Mouse (Mus musculus) myocyte (in vitro differentiated cells): ENCODE measurements around the gene Spdef. TPM values are rescaled to one million over a fixed set of nuclear protein-coding genes. Genes with fewer than 3 reads are reported as not detected.

Source experiments
- H3K27me3 ChIP-seq: one replicate; pipeline ENCODE4 v1.6.1; 2011; ENCODE audit not compliant: control insufficient read depth, insufficient read depth, insufficient read length
- H3K36me3 ChIP-seq: one replicate; pipeline ENCODE4 v1.6.1; 2011; ENCODE audit not compliant: control insufficient read depth, insufficient read depth
- H3K4me2 ChIP-seq: one replicate; pipeline ENCODE4 v1.6.1; 2011; ENCODE audit warnings: low read depth, control low read depth
- H3K4me3 ChIP-seq: one replicate; pipeline ENCODE4 v1.5.1; 2011; ENCODE audit warnings: mild to moderate bottlenecking, control low read depth, moderate library complexity
- H3K79me2 ChIP-seq: one replicate; pipeline ENCODE4 v1.6.1; 2011; ENCODE audit not compliant: control insufficient read depth, insufficient read depth
- H3ac ChIP-seq: one replicate; pipeline ENCODE4 v1.6.1; 2011; ENCODE audit not compliant: control insufficient read depth, insufficient read length
- CEBPB ChIP-seq: IDR thresholded peaks from 2 replicates; pipeline ENCODE4 v1.6.1; 2011; ENCODE audit warnings: mild to moderate bottlenecking, moderate library complexity; ENCODE audit not compliant: poor library complexity, insufficient read depth, severe bottlenecking
- E2F4 ChIP-seq: IDR thresholded peaks from one replicate; pipeline ENCODE4 v1.6.1; 2011; ENCODE audit warnings: mild to moderate bottlenecking, control low read depth, moderate library complexity; ENCODE audit not compliant: insufficient read depth
- MAX ChIP-seq: IDR thresholded peaks from one replicate; pipeline ENCODE4 v1.6.1; 2011; ENCODE audit warnings: low read depth, mild to moderate bottlenecking, control low read depth
- MYOD1 ChIP-seq, 3 experiments: IDR thresholded peaks; one replicate each; pipeline ENCODE4 v1.6.1; 2011; ENCODE audit warnings: control low read depth in 2 of 3, low read depth in 2 of 3, mild to moderate bottlenecking in 2 of 3, moderate library complexity in 1 of 3; ENCODE audit not compliant: insufficient read length in 2 of 3, control insufficient read depth in 1 of 3
- MYOG ChIP-seq, 3 experiments: IDR thresholded peaks; one replicate each; pipeline ENCODE4 v1.6.1; 2011; ENCODE audit warnings: control low read depth in 2 of 3, low read depth in 2 of 3, mild to moderate bottlenecking in 2 of 3; ENCODE audit not compliant: insufficient read length in 2 of 3, control insufficient read depth in 1 of 3, insufficient read depth in 1 of 3
- POLR2A ChIP-seq: IDR thresholded peaks from one replicate; pipeline ENCODE4 v1.6.1; 2011; ENCODE audit warnings: low read depth, mild to moderate bottlenecking, control low read depth, moderate library complexity; ENCODE audit not compliant: insufficient read length
- POLR2AphosphoS2 ChIP-seq: IDR thresholded peaks from one replicate; pipeline ENCODE4 v1.6.1; 2011; ENCODE audit warnings: low read depth, control low read depth; ENCODE audit not compliant: insufficient read length
- REST ChIP-seq: IDR thresholded peaks from one replicate; pipeline ENCODE4 v1.6.1; 2011; ENCODE audit warnings: mild to moderate bottlenecking, control low read depth, moderate library complexity; ENCODE audit not compliant: insufficient read depth, insufficient read length
- SRF ChIP-seq: IDR thresholded peaks from one replicate; pipeline ENCODE4 v1.6.1; 2011; ENCODE audit warnings: low read depth; ENCODE audit not compliant: control insufficient read depth, insufficient read length
- TCF12 ChIP-seq: IDR thresholded peaks from one replicate; pipeline ENCODE4 v1.6.1; 2011; ENCODE audit warnings: mild to moderate bottlenecking, control low read depth; ENCODE audit not compliant: poor library complexity, insufficient read depth, severe bottlenecking
- TCF3 ChIP-seq: IDR thresholded peaks from one replicate; pipeline ENCODE4 v1.6.1; 2011; ENCODE audit warnings: low read depth, control low read depth; ENCODE audit not compliant: insufficient read length
- USF1 ChIP-seq: IDR thresholded peaks from one replicate; pipeline ENCODE4 v1.6.1; 2011; ENCODE audit warnings: low read depth, mild to moderate bottlenecking, control low read depth, moderate library complexity
- polyA plus RNA-seq: library from polyadenylated mRNA; unstranded; fragments of >200 nt; fragmentation: generic; extraction: Trizol; gene quantifications from one replicate; pipeline ENCODE4 v1.2.1, GENCODE M21; 2012; ENCODE audit warnings: missing spikeins

Spdef gene
- polyA plus RNA-seq, 1 experiment = 0.05 TPM

GRCm38 (mm10) chr17:27676270-27676669 is 52.5 kb downstream of the Spdef start:
- Histone ChIP-seq H3K36me3 (no peaks in the 10 kb centered on the region), H3K27me3 (peaks cover 3% of the 10 kb centered on the region), H3K79me2 (no peaks in the 10 kb centered on the region), H3K4me2 (no peak overlapping the region), H3K4me3 (no peak overlapping the region), H3ac (no peak overlapping the region)
- no peak for TF ChIP-seq USF1
- TF ChIP-seq POLR2A = no peak
- no peak for TF ChIP-seq E2F4
- no peak for TF ChIP-seq MAX
- TF ChIP-seq TCF12 = no peak
- TF ChIP-seq REST = no peak
- no peak for TF ChIP-seq POLR2AphosphoS2
- no peak for TF ChIP-seq SRF
- TF ChIP-seq MYOG (IDR thresholded peaks at IDR 0.05; ENCODE audit: control insufficient read depth in 1 of 3, insufficient read depth in 1 of 3, insufficient read length in 2 of 3, low read depth in 2 of 3) = no peak
- no peak for TF ChIP-seq CEBPB

GRCm38 (mm10) chr17:27675453-27675852 is 53.3 kb downstream of the Spdef start:
- Histone ChIP-seq H3K4me3 (no peak overlapping the region), H3K36me3 (no peaks in the 10 kb centered on the region), H3K79me2 (no peaks in the 10 kb centered on the region), H3ac (no peak overlapping the region), H3K4me2 (no peak overlapping the region), H3K27me3 (peaks cover 3% of the 10 kb centered on the region)
- TF ChIP-seq POLR2AphosphoS2 (no peak), USF1 (no peak), MAX (no peak), MYOG (IDR thresholded peaks at IDR 0.05; ENCODE audit: control insufficient read depth in 1 of 3, insufficient read depth in 1 of 3, insufficient read length in 2 of 3, low read depth in 2 of 3) (no peak), E2F4 (no peak), SRF (no peak), TCF12 (no peak), POLR2A (no peak), CEBPB (no peak), REST (no peak), TCF3 (no peak), MYOD1 (IDR thresholded peaks at IDR 0.05; ENCODE audit: control insufficient read depth in 1 of 3, insufficient read length in 2 of 3, low read depth in 2 of 3) (no peak)

- TF ChIP-seq E2F4 (no peak), MYOD1 (IDR thresholded peaks at IDR 0.05; ENCODE audit: control insufficient read depth in 1 of 3, insufficient read length in 2 of 3, low read depth in 2 of 3) (peak in 1 of 3 experiments; percentile 5)
Observed at GRCm38 (mm10) chr17:27673945-27674344, 54.8 kb downstream of the Spdef start.

GRCm38 (mm10) chr17:27671720-27672119 is 57.0 kb downstream of the Spdef start:
- Histone ChIP-seq H3K4me3 (no peak overlapping the region), H3ac (no peak overlapping the region), H3K79me2 (no peaks in the 10 kb centered on the region), H3K27me3 (peaks cover 3% of the 10 kb centered on the region), H3K4me2 (no peak overlapping the region), H3K36me3 (no peaks in the 10 kb centered on the region)
- no peak for TF ChIP-seq SRF
- TF ChIP-seq MYOG (IDR thresholded peaks at IDR 0.05; ENCODE audit: control insufficient read depth in 1 of 3, insufficient read depth in 1 of 3, insufficient read length in 2 of 3, low read depth in 2 of 3) = no peak
- TF ChIP-seq CEBPB = no peak
- TF ChIP-seq TCF3 = no peak
- TF ChIP-seq REST = no peak

More at GRCm38 (mm10) chr17:27673945-27674344, 54.8 kb downstream of the Spdef start:
- Histone ChIP-seq H3K4me2 (no peak overlapping the region), H3K27me3 (peaks cover 3% of the 10 kb centered on the region), H3K4me3 (no peak overlapping the region), H3K36me3 (no peaks in the 10 kb centered on the region), H3ac (no peak overlapping the region), H3K79me2 (no peaks in the 10 kb centered on the region)

Other genes with a start within 250 kb of the Spdef start
- not detected for gene Grm4, start 207.6 kb downstream of the Spdef start, polyA plus RNA-seq
- gene Hmga1, start 172.5 kb downstream of the Spdef start, polyA plus RNA-seq = 60.9 TPM
- 46.0 TPM for gene AI413582, start 163.2 kb downstream of the Spdef start, polyA plus RNA-seq
- 142 TPM for gene Nudt3, start 105.5 kb downstream of the Spdef start, polyA plus RNA-seq
- gene RPS10-NUDT3, start 93.7 kb downstream of the Spdef start, polyA plus RNA-seq = not detected
- gene Rps10, start 92.3 kb downstream of the Spdef start, polyA plus RNA-seq = 3,606 TPM
- gene Pacsin1, start 73.4 kb downstream of the Spdef start, polyA plus RNA-seq = 3.0 TPM
- gene D17Wsu92e, start 91.7 kb upstream of the Spdef start, polyA plus RNA-seq = 79.4 TPM
- gene Snrpc, start 109.2 kb upstream of the Spdef start, polyA plus RNA-seq = 251 TPM
- 16.4 TPM for gene Uhrf1bp1, start 127.5 kb upstream of the Spdef start, polyA plus RNA-seq
- gene Anks1, start 180.4 kb upstream of the Spdef start, polyA plus RNA-seq = 10.0 TPM
- gene Taf11, start 180.9 kb upstream of the Spdef start, polyA plus RNA-seq = 28.9 TPM